ENCODE assay signal across 10 mouse cellular contexts in genomic region chr1:6152436-6152835, GRCm38 (mm10).
DNase-seq lines count a peak whose midpoint lies in the region; ATAC-seq and TF ChIP-seq lines count a peak whose summit lies in the region.
"Had no signal": no experiment of that assay in that cellular context is flagged by ENCODE, and none has a peak within 500 bp of the region (broad histone marks: within the 10 kb centered on the region; RNA-seq: fewer than 3 reads in every experiment).

No protein-coding gene starts in this region.

- no peaks in the 10 kb centered on the region for H3K9me3 ChIP-seq in lung, embryonic 14.5 days (ENCODE audit: low read depth, low read length)
- H3K9me3 ChIP-seq: midbrain, embryonic 12.5 days had no signal

- no peaks in the 10 kb centered on the region for H3K4me1 ChIP-seq in lung, embryonic 14.5 days (ENCODE audit: insufficient read depth)
- H3K4me1 ChIP-seq: midbrain, embryonic 12.5 days had no signal

- WGBS in lung, embryonic 14.5 days, result 23% methylated on average over 3 of the region's 3 CpGs

- no peak overlapping the region for H3K9ac ChIP-seq in lung, embryonic 14.5 days
- H3K9ac ChIP-seq: midbrain, embryonic 12.5 days had no signal

- DNase-seq in frontal cortex, postnatal 25 days (ENCODE audit: low spot score in 2 of 2), result no peak
- peak; percentile 31 for DNase-seq in lung, embryonic 14.5 days
- no peak for DNase-seq in lung, postnatal 25 days (ENCODE audit: low spot score)
- peak; percentile 47 for DNase-seq in NIH3T3 (ENCODE audit: low read depth)
- DNase-seq in retina, postnatal 1 day, result peak; percentile 4
- DNase-seq in spleen, postnatal 36 days (ENCODE audit: low spot score in 2 of 2), result no peak
- DNase-seq: liver had no signal

- ATAC-seq in frontal cortex, adult (ENCODE audit: low TSS enrichment), result peak; percentile 93
- ATAC-seq in lung, embryonic 14.5 days (ENCODE audit: insufficient read depth), result no peak
- no peak for ATAC-seq in erythroblast, adult 5-6 weeks (replicated peaks; ENCODE audit: low FRiP score, poor library complexity, severe bottlenecking)

- no peak overlapping the region for H3K27ac ChIP-seq in lung, embryonic 14.5 days (ENCODE audit: low read depth)
- H3K27ac ChIP-seq: midbrain, embryonic 12.5 days had no signal

- H3K36me3 ChIP-seq in lung, embryonic 14.5 days (ENCODE audit: insufficient read depth), result no peaks in the 10 kb centered on the region
- H3K36me3 ChIP-seq: midbrain, embryonic 12.5 days had no signal

- TF ChIP-seq CTCF in lung, embryonic 14.5 days (IDR thresholded peaks at IDR 0.05; ENCODE audit: low read depth), result peak; percentile 36; the same call in 1 of the 2 replicates

- H3K27me3 ChIP-seq in lung, embryonic 14.5 days (ENCODE audit: insufficient read depth, low read length), result no peaks in the 10 kb centered on the region
- H3K27me3 ChIP-seq: midbrain, embryonic 12.5 days had no signal

- H3K4me2 ChIP-seq in lung, embryonic 14.5 days, result no peak overlapping the region
- H3K4me2 ChIP-seq: midbrain, embryonic 12.5 days had no signal

- no peak overlapping the region for H3K4me3 ChIP-seq in lung, embryonic 14.5 days (ENCODE audit: low read depth, low read length)
- H3K4me3 ChIP-seq: midbrain, embryonic 12.5 days had no signal

Comparison
In these comparisons a context has a peak if more than half of its experiments do, and no peak if none do; other contexts are left out.
1. DNase-seq: peak in lung, embryonic 14.5 days (single experiment), NIH3T3 (single experiment) and retina, postnatal 1 day (single experiment); none in frontal cortex, postnatal 25 days (0 of 2), lung, postnatal 25 days (single experiment) and spleen, postnatal 36 days (0 of 2).